Mouse (Mus musculus): ENCODE measurements around the gene Edc3. TPM values are rescaled to one million over a fixed set of nuclear protein-coding genes. Genes with fewer than 3 reads are reported as not detected.

Edc3 gene
- polyA plus RNA-seq, 1 experiment from 2014 or later = 25.3 TPM

DNA sequence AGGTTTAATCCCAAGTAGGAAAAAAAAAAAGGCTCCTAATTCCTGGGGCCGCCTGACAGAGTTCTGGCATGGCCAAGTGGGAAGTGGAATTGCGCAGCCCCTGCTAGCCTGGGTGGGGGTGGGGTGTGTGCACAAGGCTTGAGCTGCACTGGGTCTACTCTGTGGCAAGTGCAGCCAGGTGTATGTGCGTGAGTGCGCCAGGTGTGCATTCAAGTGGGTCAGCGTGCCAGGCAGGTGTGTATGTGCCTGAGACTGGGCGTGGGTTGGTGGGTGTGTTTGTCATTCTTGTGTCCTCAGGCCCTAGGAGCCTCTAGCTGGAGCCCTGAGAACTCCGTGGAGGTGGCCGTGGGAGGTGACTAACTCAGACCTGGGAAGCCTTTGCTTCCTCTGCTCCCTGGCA, 41.8 kb upstream of the Edc3 start:
- 56% methylated on average over 8 of the region's 8 CpGs for WGBS
- Histone ChIP-seq H3K27ac (ENCODE audit: low read length) (peak overlapping the region; percentile 58; the same call in 1 of the 2 replicates), H3K9ac (replicated peaks; ENCODE audit: low read depth) (no peak overlapping the region), H3K36me3 (ENCODE audit: insufficient read depth, low read length) (no peaks in the 10 kb centered on the region), H3K9me3 (ENCODE audit: low read length) (no peaks in the 10 kb centered on the region), H3K4me3 (ENCODE audit: low read depth, low read length) (no peak overlapping the region), H3K4me2 (replicated peaks; ENCODE audit: low read depth, low read length) (no peak overlapping the region), H3K4me1 (ENCODE audit: insufficient read depth, low read depth, low read length) (no peaks in the 10 kb centered on the region), H3K27me3 (replicated peaks; ENCODE audit: insufficient read depth, low read length) (no peaks in the 10 kb centered on the region)
- DNase-seq (ENCODE audit: low spot score) (peak; percentile 29), ATAC-seq (peak; percentile 64)
- TF ChIP-seq CTCF (IDR thresholded peaks at IDR 0.05) (no peak), EP300 (IDR thresholded peaks at IDR 0.05) (no peak)

DNA sequence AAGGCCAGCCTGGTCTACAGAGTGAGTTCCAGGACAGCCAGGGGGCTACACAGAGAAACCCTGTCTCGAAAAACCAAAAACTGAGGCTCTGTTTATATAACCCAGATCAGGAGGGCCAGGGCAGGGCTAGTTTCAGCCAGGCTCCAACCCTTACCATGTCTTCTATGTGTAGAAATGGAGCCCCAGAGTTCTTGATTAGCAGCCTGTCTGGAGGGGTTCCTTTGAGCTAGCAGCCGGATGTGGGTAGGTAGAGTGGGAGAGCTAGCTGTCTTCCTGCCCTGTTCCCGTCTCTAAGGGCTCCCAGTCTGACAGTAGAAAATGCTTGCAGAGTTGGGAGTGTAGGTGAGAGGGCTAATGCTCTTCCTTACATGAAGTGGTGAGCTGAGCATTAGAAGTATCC, 41.2 kb upstream of the Edc3 start:
- H3K9ac ChIP-seq (replicated peaks; ENCODE audit: low read depth) = no peak overlapping the region
- TF ChIP-seq CTCF (IDR thresholded peaks at IDR 0.05) = no peak
- no peak overlapping the region for H3K4me3 ChIP-seq (ENCODE audit: low read depth, low read length)
- no peaks in the 10 kb centered on the region for H3K4me1 ChIP-seq (ENCODE audit: insufficient read depth, low read depth, low read length)
- no peaks in the 10 kb centered on the region for H3K36me3 ChIP-seq (ENCODE audit: insufficient read depth, low read length)
- ATAC-seq (no peak), DNase-seq (ENCODE audit: low spot score) (no peak)
- peak overlapping the region; percentile 58 for H3K27ac ChIP-seq (ENCODE audit: low read length)
- H3K4me2 ChIP-seq (replicated peaks; ENCODE audit: low read depth, low read length) = no peak overlapping the region
- H3K9me3 ChIP-seq (ENCODE audit: low read length) = no peaks in the 10 kb centered on the region
- H3K27me3 ChIP-seq (replicated peaks; ENCODE audit: insufficient read depth, low read length) = no peaks in the 10 kb centered on the region
- WGBS = 60% methylated on average over 3 of the region's 3 CpGs

DNA sequence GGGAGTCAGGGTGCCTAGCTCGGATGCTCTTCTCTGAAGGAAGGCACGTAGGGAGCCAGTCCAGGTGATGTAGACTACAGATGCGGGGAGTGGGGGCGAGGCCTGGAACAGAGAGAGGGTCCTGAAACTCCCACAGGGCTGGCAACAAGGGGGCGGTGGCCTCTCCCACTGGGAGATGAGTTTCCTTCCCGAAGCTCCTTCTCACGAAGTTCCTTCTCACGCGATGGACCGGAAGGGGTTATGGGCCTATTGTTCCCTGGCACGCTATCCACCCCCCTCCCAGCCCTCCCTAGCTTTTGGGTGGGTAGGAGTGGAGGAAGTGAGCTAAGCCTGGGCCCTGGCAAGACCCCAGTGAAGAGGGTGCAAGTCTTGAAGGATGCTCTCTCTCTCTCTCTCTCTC, 40.5 kb upstream of the Edc3 start:
- H3K36me3 ChIP-seq (ENCODE audit: insufficient read depth, low read length) = no peaks in the 10 kb centered on the region
- TF ChIP-seq CTCF (IDR thresholded peaks at IDR 0.05) (no peak), EP300 (IDR thresholded peaks at IDR 0.05) (peak; percentile 99)
- H3K9ac ChIP-seq (replicated peaks; ENCODE audit: low read depth) = no peak overlapping the region
- WGBS = 49% methylated on average over 11 of the region's 11 CpGs
- no peaks in the 10 kb centered on the region for H3K4me1 ChIP-seq (ENCODE audit: insufficient read depth, low read depth, low read length)
- DNase-seq (ENCODE audit: low spot score) (peak; percentile 63), ATAC-seq (peak; percentile 90)
- no peaks in the 10 kb centered on the region for H3K9me3 ChIP-seq (ENCODE audit: low read length)
- H3K4me2 ChIP-seq (replicated peaks; ENCODE audit: low read depth, low read length) = no peak overlapping the region
- no peaks in the 10 kb centered on the region for H3K27me3 ChIP-seq (replicated peaks; ENCODE audit: insufficient read depth, low read length)
- peak overlapping the region; percentile 58 for H3K27ac ChIP-seq (ENCODE audit: low read length)
- H3K4me3 ChIP-seq (ENCODE audit: low read depth, low read length) = no peak overlapping the region

DNA sequence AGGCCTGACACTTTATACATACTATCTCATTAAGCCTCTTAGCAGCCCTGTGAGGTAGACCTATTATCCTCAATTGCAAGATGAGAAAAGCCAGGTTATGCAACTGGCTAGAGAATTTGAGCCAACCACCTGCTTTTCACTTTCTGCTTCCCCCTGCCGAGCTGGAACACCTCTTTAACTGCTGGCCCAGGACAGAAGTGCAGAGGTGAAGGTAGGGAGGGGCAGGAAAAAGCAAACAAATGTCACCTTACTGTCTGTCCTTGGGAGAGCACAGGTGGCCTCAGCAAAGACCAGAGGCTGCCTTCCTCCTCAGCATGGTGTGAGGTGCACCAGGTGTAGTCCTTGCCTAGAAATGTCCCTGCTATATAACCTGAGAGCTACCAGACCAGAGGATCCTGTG, 40.1 kb upstream of the Edc3 start:
- DNase-seq (ENCODE audit: low spot score) (no peak), ATAC-seq (no peak)
- H3K27ac ChIP-seq (ENCODE audit: low read length) = 0 out of 2 replicates have a peak overlapping the region, but pooled peaks have one; percentile 20
- no peak overlapping the region for H3K4me3 ChIP-seq (ENCODE audit: low read depth, low read length)
- TF ChIP-seq CTCF (IDR thresholded peaks at IDR 0.05) (no peak), EP300 (IDR thresholded peaks at IDR 0.05) (no peak)
- WGBS = 0% methylated on average over 1 of the region's 1 CpGs
- H3K9ac ChIP-seq (replicated peaks; ENCODE audit: low read depth) = no peak overlapping the region
- H3K9me3 ChIP-seq (ENCODE audit: low read length) = no peaks in the 10 kb centered on the region
- no peaks in the 10 kb centered on the region for H3K4me1 ChIP-seq (ENCODE audit: insufficient read depth, low read depth, low read length)
- no peaks in the 10 kb centered on the region for H3K27me3 ChIP-seq (replicated peaks; ENCODE audit: insufficient read depth, low read length)
- no peak overlapping the region for H3K4me2 ChIP-seq (replicated peaks; ENCODE audit: low read depth, low read length)
- H3K36me3 ChIP-seq (ENCODE audit: insufficient read depth, low read length) = no peaks in the 10 kb centered on the region

DNA sequence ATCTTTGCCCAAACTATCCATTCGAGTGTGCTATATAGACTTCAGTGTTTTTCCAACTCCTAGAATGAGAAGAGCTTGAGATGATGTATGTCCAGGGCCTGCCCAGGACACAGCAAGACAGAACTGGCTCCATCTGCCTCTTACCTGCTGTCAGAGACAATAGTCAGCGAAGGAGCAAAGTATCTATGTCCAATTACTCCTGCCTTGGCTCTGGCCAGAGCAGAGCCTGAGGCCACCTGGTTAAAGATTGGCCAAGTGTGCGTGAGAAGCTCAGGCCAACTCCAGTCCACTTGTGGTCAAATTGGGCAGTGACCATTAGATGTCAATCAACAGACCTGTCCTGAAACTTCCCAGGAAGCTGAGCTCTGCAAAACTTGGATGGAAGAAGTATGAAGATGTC, 38.8 kb upstream of the Edc3 start:
- H3K4me1 ChIP-seq (ENCODE audit: insufficient read depth, low read depth, low read length) = no peaks in the 10 kb centered on the region
- 83% methylated on average over 3 of the region's 3 CpGs for WGBS
- no peak overlapping the region for H3K27ac ChIP-seq (ENCODE audit: low read length)
- no peak overlapping the region for H3K4me2 ChIP-seq (replicated peaks; ENCODE audit: low read depth, low read length)
- DNase-seq (ENCODE audit: low spot score) (no peak), ATAC-seq (no peak)
- H3K36me3 ChIP-seq (ENCODE audit: insufficient read depth, low read length) = no peaks in the 10 kb centered on the region
- no peaks in the 10 kb centered on the region for H3K9me3 ChIP-seq (ENCODE audit: low read length)
- TF ChIP-seq EP300 (IDR thresholded peaks at IDR 0.05) (no peak), CTCF (IDR thresholded peaks at IDR 0.05) (no peak)
- no peaks in the 10 kb centered on the region for H3K27me3 ChIP-seq (replicated peaks; ENCODE audit: insufficient read depth, low read length)
- no peak overlapping the region for H3K4me3 ChIP-seq (ENCODE audit: low read depth, low read length)
- no peak overlapping the region for H3K9ac ChIP-seq (replicated peaks; ENCODE audit: low read depth)

DNA sequence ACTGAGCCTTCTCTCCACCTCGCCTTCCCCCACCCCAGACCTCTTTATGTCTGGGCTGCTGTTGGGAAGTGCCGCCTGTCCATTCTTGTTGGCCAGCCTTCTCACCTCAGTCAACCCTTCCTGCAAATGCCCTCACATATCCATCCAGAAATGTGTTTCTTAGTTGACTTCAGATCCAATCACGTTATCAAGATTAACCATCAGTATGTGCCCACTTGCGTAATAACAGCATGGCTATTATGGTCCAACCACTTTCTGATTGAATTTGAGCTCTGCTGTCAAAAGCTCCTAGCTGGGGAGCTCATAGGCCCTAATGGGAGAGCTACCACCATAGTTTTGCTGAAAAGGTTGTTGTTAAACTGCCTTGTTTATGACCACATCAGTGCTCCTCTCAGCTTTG, 37.3 kb upstream of the Edc3 start:
- no peaks in the 10 kb centered on the region for H3K4me1 ChIP-seq (ENCODE audit: insufficient read depth, low read depth, low read length)
- no peak overlapping the region for H3K27ac ChIP-seq (ENCODE audit: low read length)
- no peak for DNase-seq (ENCODE audit: low spot score)
- TF ChIP-seq EP300 (IDR thresholded peaks at IDR 0.05) (no peak), CTCF (IDR thresholded peaks at IDR 0.05) (no peak)
- H3K4me2 ChIP-seq (replicated peaks; ENCODE audit: low read depth, low read length) = no peak overlapping the region
- no peaks in the 10 kb centered on the region for H3K36me3 ChIP-seq (ENCODE audit: insufficient read depth, low read length)
- H3K27me3 ChIP-seq (replicated peaks; ENCODE audit: insufficient read depth, low read length) = no peaks in the 10 kb centered on the region
- H3K9me3 ChIP-seq (ENCODE audit: low read length) = no peaks in the 10 kb centered on the region
- ATAC-seq = no peak
- WGBS = 87% methylated on average over 4 of the region's 4 CpGs
- no peak overlapping the region for H3K9ac ChIP-seq (replicated peaks; ENCODE audit: low read depth)
- no peak overlapping the region for H3K4me3 ChIP-seq (ENCODE audit: low read depth, low read length)

DNA sequence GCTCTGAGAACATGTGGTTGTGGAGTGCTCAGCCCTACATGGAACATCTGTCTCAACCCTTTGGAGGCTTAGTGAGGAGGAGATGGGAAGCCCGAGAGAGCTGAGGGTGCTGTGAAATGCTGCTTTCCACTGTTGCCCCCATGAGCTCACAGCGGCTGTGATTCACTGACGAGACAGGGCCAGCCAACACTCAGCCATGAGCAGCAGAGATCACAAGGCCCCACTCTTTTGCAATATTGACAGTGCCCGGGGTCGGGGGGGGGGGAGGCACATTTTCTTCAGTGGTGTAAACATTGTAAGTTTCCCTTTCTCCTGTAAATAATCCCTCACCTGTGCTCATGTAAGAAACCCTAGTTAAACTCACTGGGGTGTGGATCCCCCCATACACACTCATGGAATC, 36.8 kb upstream of the Edc3 start:
- TF ChIP-seq CTCF (IDR thresholded peaks at IDR 0.05) (no peak), EP300 (IDR thresholded peaks at IDR 0.05) (no peak)
- ATAC-seq (no peak), DNase-seq (ENCODE audit: low spot score) (no peak)
- Histone ChIP-seq H3K4me3 (ENCODE audit: low read depth, low read length) (no peak overlapping the region), H3K4me2 (replicated peaks; ENCODE audit: low read depth, low read length) (no peak overlapping the region), H3K36me3 (ENCODE audit: insufficient read depth, low read length) (no peaks in the 10 kb centered on the region), H3K4me1 (ENCODE audit: insufficient read depth, low read depth, low read length) (no peaks in the 10 kb centered on the region), H3K27me3 (replicated peaks; ENCODE audit: insufficient read depth, low read length) (no peaks in the 10 kb centered on the region), H3K9me3 (ENCODE audit: low read length) (no peaks in the 10 kb centered on the region), H3K27ac (ENCODE audit: low read length) (no peak overlapping the region), H3K9ac (replicated peaks; ENCODE audit: low read depth) (no peak overlapping the region)
- WGBS = 81% methylated on average over 5 of the region's 5 CpGs
